Mouse (Mus musculus) G1E (cell line): ENCODE measurements at regions not wholly inside any gene's neighbourhood (a gene's known extent, or its start where the extent isn't known, plus 50 kb on each side); places are given as distances from the start of the nearest gene placed in this dataset.

Source experiments
- ATAC-seq: 2 replicates; pipeline ENCODE4 v1.8.0; 2016; ENCODE audit warnings: mild to moderate bottlenecking; ENCODE audit not compliant: insufficient number of reproducible peaks, poor library complexity, low FRiP score, severe bottlenecking; ENCODE audit errors: extremely low read depth
- DNase-seq: peaks from one replicate; pipeline ENCODE4 v3.0.0; 2012; ENCODE audit warnings: low spot score
- H3K27me3 ChIP-seq: 2 replicates; pipeline ENCODE4 v1.6.1; 2012; ENCODE audit warnings: mild to moderate bottlenecking, low read length, inconsistent platforms; ENCODE audit not compliant: insufficient read depth
- H3K36me3 ChIP-seq: replicated peaks from 2 replicates; pipeline ENCODE3; 2012; ENCODE audit warnings: mild to moderate bottlenecking, inconsistent platforms
- H3K4me1 ChIP-seq: 2 replicates; pipeline ENCODE4 v1.6.1; 2012; ENCODE audit warnings: low read depth, low read length, inconsistent platforms, mixed read lengths; ENCODE audit not compliant: insufficient read depth
- H3K4me3 ChIP-seq: 2 replicates; pipeline ENCODE4 v1.5.1; 2012; ENCODE audit warnings: low read depth, mild to moderate bottlenecking, inconsistent platforms, low read length, moderate library complexity, mixed read lengths
- H3K9me3 ChIP-seq: replicated peaks from 2 replicates; pipeline ENCODE4 v1.6.1; 2012; ENCODE audit warnings: inconsistent platforms
- CTCF ChIP-seq: IDR thresholded peaks from 2 replicates; pipeline ENCODE4 v1.5.1; 2012; ENCODE audit warnings: low read depth, low read length, inconsistent platforms, mixed read lengths
- GATA1 ChIP-seq: IDR thresholded peaks from 2 replicates; pipeline ENCODE4 v1.6.1; 2012; ENCODE audit warnings: borderline replicate concordance, low read length, inconsistent platforms, mixed read lengths
- GATA2 ChIP-seq: IDR thresholded peaks from 2 replicates; pipeline ENCODE4 v1.6.1; 2012; ENCODE audit warnings: low read depth, low read length, inconsistent platforms, borderline replicate concordance
- POLR2AphosphoS5 ChIP-seq: IDR thresholded peaks from 2 replicates; pipeline ENCODE4 v1.6.1; 2012; ENCODE audit warnings: low read depth, low read length, inconsistent platforms; ENCODE audit not compliant: insufficient replicate concordance
- TAL1 ChIP-seq: conservative IDR thresholded peaks from 2 replicates; pipeline ENCODE4 v1.6.1; 2012; ENCODE audit warnings: low read depth, low read length, inconsistent platforms, mixed read lengths

DNA sequence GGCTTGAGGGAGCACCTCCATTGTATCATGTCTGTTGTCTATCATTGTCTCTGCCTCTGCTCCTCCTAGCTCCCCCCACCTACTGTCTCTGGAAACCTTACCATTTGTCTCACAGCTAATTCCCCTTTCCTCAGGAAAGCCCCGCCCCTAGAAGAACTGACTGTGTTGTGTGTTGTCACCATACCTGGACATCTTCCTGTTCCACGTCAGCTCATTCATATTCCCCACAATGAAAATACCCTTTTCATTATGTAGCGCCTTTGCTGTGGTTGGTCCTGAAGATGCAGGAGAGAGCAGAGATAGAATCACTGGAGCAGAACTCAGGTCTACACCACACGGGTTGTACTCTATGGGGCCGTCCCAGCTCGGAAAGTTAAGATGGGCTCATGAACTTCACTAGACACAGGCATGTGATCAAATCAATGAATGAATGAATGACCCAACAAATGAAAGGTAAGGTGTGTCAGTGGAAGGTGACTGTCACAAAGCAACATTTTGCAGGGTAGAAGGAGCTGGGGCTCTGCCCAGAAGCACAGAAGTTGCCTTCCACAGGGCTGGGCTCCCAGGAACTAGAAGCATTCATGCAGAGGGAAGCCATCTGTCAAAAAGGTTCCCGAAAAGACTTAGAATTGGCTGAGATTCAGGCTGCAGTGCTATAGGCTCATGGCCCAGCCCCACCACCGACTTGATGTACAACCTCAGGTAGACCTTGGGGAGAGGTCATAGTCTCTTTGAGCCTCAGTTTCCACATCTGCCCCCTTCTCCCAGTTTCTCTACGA lies 384.8 kb upstream of the Zmiz1 start:
- no peak for ATAC-seq
- Histone ChIP-seq H3K27me3 (no peaks in the 10 kb centered on the region), H3K36me3 (no peaks in the 10 kb centered on the region), H3K4me1 (no peaks in the 10 kb centered on the region), H3K9me3 (peaks cover 85% of the 10 kb centered on the region), H3K4me3 (no peak overlapping the region)
- DNase-seq: no peak
- TF ChIP-seq CTCF (no peak), TAL1 (no peak), GATA2 (no peak), GATA1 (no peak), POLR2AphosphoS5 (no peak)

DNA sequence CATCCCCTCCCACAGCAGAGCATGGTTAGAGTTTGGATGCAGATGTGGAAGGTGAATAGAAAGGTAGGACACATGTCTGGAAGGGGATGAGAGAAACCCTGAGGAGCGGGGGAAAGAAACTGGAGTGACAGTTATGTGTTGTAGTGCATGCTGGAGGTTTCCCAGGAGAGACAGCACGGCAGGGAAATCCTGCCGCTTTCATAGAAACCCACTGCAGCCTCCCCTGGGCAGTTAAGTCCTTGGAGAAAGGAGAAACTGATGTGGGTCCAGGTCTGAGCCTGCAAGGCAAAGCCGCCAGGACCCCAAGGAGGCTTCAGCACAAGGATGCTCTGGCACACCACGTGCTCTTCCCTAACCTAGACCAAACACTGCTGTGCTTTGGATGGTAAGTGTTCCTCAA lies 384.1 kb upstream of the Zmiz1 start:
- H3K4me1 ChIP-seq: no peaks in the 10 kb centered on the region
- DNase-seq (no peak), ATAC-seq (no peak)
- peaks cover 85% of the 10 kb centered on the region for H3K9me3 ChIP-seq
- H3K36me3 ChIP-seq: no peaks in the 10 kb centered on the region
- no peaks in the 10 kb centered on the region for H3K27me3 ChIP-seq
- no peak overlapping the region for H3K4me3 ChIP-seq
- no peak for TF ChIP-seq CTCF
- no peak for TF ChIP-seq GATA1
- TF ChIP-seq GATA2: no peak
- TF ChIP-seq POLR2AphosphoS5: no peak
- TF ChIP-seq TAL1: no peak

DNA sequence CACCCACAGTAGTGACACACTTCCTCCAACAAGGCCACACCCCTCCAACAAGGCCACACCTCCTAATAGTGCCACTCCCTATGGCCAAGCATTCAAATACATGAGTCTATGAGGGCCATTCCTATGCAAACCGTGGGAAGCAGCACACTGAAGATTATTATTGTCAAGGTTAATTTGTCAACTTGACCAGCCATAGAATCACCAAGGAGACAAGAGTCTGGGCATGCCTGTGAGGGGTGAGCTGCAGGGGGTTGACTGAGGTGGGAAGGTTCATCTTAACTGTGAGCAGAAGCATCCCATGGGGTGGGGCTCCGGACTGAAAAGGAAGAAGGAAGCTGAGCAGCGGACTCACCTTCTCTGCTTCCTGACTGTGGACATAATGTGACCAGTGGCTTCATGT lies 378.6 kb upstream of the Zmiz1 start:
- H3K9me3 ChIP-seq: peaks cover 72% of the 10 kb centered on the region
- no peak for ATAC-seq

DNA sequence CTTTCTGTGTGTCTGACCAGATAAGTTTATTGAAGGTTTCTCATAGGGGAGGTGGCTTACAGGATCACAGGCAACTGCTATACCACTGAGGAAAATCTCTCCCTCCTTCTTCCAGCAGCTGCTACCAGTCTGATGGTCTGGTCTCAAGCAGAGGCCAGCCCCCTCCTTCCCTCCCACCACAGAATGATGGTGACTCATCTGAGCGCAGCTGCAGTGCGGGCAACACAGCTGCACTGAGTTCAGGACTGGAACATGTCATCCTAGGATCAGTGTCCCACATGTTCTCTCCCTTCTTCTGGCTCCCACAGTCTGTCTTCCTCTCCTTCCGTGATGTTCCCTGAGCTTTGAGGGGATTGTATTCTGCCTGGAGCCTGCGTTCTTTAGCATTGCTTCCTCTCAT lies 375.1 kb upstream of the Zmiz1 start:
- peaks cover 69% of the 10 kb centered on the region for H3K9me3 ChIP-seq
- H3K36me3 ChIP-seq: no peaks in the 10 kb centered on the region
- no peak for TF ChIP-seq POLR2AphosphoS5
- no peak for TF ChIP-seq GATA2
- no peak for TF ChIP-seq CTCF
- no peak for TF ChIP-seq TAL1
- no peak for TF ChIP-seq GATA1
- H3K4me1 ChIP-seq: no peaks in the 10 kb centered on the region
- H3K27me3 ChIP-seq: no peaks in the 10 kb centered on the region
- no peak overlapping the region for H3K4me3 ChIP-seq
- no peak for DNase-seq
- ATAC-seq: no peak

More for the DNA sequence above, 378.6 kb upstream of the Zmiz1 start:
- TF ChIP-seq CTCF (no peak), GATA1 (no peak), POLR2AphosphoS5 (no peak), TAL1 (no peak), GATA2 (no peak)
- no peaks in the 10 kb centered on the region for H3K36me3 ChIP-seq
- no peaks in the 10 kb centered on the region for H3K4me1 ChIP-seq
- no peak overlapping the region for H3K4me3 ChIP-seq
- no peak for DNase-seq
- H3K27me3 ChIP-seq: no peaks in the 10 kb centered on the region

DNA sequence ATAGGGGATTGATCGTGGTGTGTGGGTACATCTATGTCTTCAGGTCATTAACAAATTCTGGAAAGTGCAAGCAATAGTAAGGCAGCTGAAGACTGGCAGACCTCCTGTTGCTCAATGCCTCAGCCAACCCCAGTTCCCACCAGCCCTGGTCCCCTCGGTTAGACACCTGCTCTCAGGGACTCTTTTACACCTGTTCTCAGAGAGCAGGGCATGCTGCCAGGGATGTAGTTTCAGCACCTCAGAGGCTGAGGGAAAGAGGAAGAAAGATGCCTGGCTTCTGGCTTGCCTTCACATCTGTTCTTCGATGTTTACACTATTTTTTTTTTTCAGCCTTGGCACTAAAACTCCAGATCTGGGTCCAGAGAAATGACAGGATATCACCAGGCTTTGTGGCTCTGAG lies 362.2 kb upstream of the Zmiz1 start:
- DNase-seq: no peak
- Histone ChIP-seq H3K27me3 (no peaks in the 10 kb centered on the region), H3K36me3 (no peaks in the 10 kb centered on the region), H3K4me3 (no peak overlapping the region), H3K4me1 (no peaks in the 10 kb centered on the region), H3K9me3 (peaks cover 71% of the 10 kb centered on the region)
- no peak for ATAC-seq
- TF ChIP-seq GATA2: no peak
- TF ChIP-seq GATA1: no peak
- no peak for TF ChIP-seq TAL1
- TF ChIP-seq CTCF: no peak
- no peak for TF ChIP-seq POLR2AphosphoS5

DNA sequence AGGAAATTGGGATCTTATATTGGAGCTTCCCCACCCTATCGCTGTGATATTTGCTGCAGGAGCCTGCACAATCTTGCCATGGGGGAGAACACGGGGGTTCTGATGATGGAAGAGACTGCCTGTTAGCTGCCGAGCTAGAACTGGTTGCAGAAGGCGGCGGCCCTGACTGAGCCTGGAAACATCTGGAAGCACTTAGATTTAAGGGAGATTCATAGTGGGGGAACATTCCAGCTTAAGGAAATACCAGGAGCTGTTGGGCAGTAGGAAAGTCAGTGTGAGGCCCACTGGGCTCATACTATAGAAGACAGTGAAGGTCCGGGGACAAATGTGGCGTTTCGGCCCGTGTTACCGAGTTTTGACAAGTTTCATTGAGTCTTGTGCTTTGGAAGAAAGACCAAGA lies 353.6 kb upstream of the Zmiz1 start:
- ATAC-seq (no peak), DNase-seq (no peak)
- H3K4me3 ChIP-seq: no peak overlapping the region
- H3K27me3 ChIP-seq: no peaks in the 10 kb centered on the region
- H3K4me1 ChIP-seq: no peaks in the 10 kb centered on the region
- no peaks in the 10 kb centered on the region for H3K36me3 ChIP-seq
- peaks cover 67% of the 10 kb centered on the region for H3K9me3 ChIP-seq
- no peak for TF ChIP-seq GATA2
- TF ChIP-seq CTCF: no peak
- TF ChIP-seq TAL1: no peak
- TF ChIP-seq GATA1: no peak
- no peak for TF ChIP-seq POLR2AphosphoS5
